Mouse (Mus musculus): ENCODE measurements around the gene Kcnq2. TPM values are rescaled to one million over a fixed set of nuclear protein-coding genes. Genes with fewer than 3 reads are reported as not detected.
A peak's percentile ranks its signal among the peaks of the same experiment; 100 is the strongest.

Gene Kcnq2
- polyA plus RNA-seq, 1 experiment from 2014 or later: 3.8 TPM

- Histone ChIP-seq H3K9me3 (no peaks in the 10 kb centered on the region), H3K27me3 (ENCODE audit: poor library complexity, severe bottlenecking) (no peaks in the 10 kb centered on the region), H3K27ac (peak overlapping the region; percentile 62; the same call in 1 of the 2 replicates), H3K36me3 (replicated peaks) (no peaks in the 10 kb centered on the region), H3K4me1 (peaks cover 30% of the 10 kb centered on the region), H3K4me3 (no peak overlapping the region)
- WGBS: 37% methylated on average over 10 of the region's 10 CpGs
- DNase-seq (ENCODE audit: extremely low spot score, low spot score): no peak
These were observed 15.1 kb downstream of the Kcnq2 start for GRCm38 (mm10) chr2:181119952-181120351.

- 84% methylated on average over 5 of the region's 5 CpGs for WGBS
- DNase-seq (ENCODE audit: extremely low spot score, low spot score): no peak
- Histone ChIP-seq H3K4me1 (peaks cover 46% of the 10 kb centered on the region), H3K27ac (no peak overlapping the region), H3K36me3 (replicated peaks) (no peaks in the 10 kb centered on the region), H3K9me3 (no peaks in the 10 kb centered on the region), H3K27me3 (ENCODE audit: poor library complexity, severe bottlenecking) (no peaks in the 10 kb centered on the region), H3K4me3 (no peak overlapping the region)
These were observed 18.7 kb downstream of the Kcnq2 start for GRCm38 (mm10) chr2:181116436-181116835.

- 81% methylated on average over 3 of the region's 3 CpGs for whole genome bisulfite sequencing
- Histone ChIP-seq H3K4me1 (peaks cover 39% of the 10 kb centered on the region), H3K36me3 (replicated peaks) (no peaks in the 10 kb centered on the region), H3K27ac (no peak overlapping the region), H3K4me3 (no peak overlapping the region), H3K27me3 (ENCODE audit: poor library complexity, severe bottlenecking) (no peaks in the 10 kb centered on the region), H3K9me3 (no peaks in the 10 kb centered on the region)
- no peak for DNase-seq (ENCODE audit: extremely low spot score, low spot score)
These were observed 19.7 kb downstream of the Kcnq2 start for GRCm38 (mm10) chr2:181115367-181115766.

DNA sequence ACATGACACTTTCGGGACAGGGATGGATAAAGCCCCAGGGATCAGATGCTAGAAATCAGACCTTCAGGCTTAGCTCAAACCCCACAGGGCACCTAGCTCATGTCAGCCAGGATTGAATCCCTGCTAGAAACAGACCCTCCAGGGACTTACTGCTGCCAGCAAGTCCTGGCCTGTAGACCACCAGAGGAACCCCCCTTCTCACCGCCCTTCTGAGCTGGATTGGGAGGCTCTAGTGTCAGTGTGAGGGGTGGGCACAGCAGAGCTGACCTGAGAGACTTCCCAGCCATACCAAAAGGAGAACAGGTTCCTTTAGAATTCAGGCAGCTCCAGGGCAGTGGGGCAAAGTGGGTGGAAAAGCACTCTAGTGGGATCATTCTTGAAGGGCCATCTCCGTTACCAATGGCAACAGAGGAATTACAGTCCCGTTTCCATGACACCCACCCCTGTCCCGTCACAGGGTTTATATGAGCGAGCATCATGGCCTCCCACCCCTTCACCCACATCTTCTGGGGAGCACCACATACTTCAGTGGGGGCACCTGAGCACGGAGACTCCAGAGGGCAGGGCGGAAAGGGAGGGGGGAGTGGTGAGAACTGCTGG, 21.2 kb downstream of the Kcnq2 start:
- 76% methylated on average over 8 of the region's 8 CpGs for WGBS
- Histone ChIP-seq H3K27ac (no peak overlapping the region; the same call in 1 of the 2 replicates), H3K27me3 (ENCODE audit: poor library complexity, severe bottlenecking) (no peaks in the 10 kb centered on the region), H3K36me3 (replicated peaks) (no peaks in the 10 kb centered on the region), H3K4me1 (peaks cover 24% of the 10 kb centered on the region), H3K4me3 (no peak overlapping the region), H3K9me3 (no peaks in the 10 kb centered on the region)
- DNase-seq (ENCODE audit: extremely low spot score, low spot score): no peak

- Histone ChIP-seq H3K4me3 (no peak overlapping the region), H3K4me1 (peaks cover 20% of the 10 kb centered on the region)
- WGBS: 93% methylated on average over 1 of the region's 1 CpGs
These were observed 23.4 kb downstream of the Kcnq2 start for GRCm38 (mm10) chr2:181111665-181112064.

DNA sequence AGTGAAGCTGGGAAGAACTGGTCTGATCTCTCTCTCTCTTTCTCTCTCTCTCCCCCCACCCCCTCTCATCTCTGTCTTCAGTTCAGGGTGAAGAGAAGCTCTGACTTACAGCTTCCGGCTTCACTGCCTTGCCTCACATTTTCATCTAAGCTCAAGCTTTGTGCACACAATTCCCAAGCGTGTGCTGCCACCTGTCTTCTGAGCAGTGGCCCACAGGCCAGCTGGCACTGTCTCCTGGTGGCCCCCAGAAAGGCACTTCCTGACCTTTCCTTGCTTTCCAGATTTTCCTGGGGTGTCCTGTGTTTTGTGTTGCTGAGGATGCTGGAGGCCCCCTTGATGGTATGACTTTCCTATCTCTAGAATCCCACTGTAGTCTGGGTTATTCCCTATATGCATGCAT, 31.0 kb downstream of the Kcnq2 start:
- 82% methylated on average over 2 of the region's 2 CpGs for WGBS
- H3K4me1 ChIP-seq: peaks cover 14% of the 10 kb centered on the region
- H3K4me3 ChIP-seq: no peak overlapping the region
- H3K36me3 ChIP-seq (replicated peaks): no peaks in the 10 kb centered on the region
- no peaks in the 10 kb centered on the region for H3K9me3 ChIP-seq
- H3K27me3 ChIP-seq (ENCODE audit: poor library complexity, severe bottlenecking): no peaks in the 10 kb centered on the region
- no peak for DNase-seq (ENCODE audit: extremely low spot score, low spot score)
- H3K27ac ChIP-seq: no peak overlapping the region

More at GRCm38 (mm10) chr2:181111665-181112064, 23.4 kb downstream of the Kcnq2 start:
- DNase-seq (ENCODE audit: extremely low spot score, low spot score): no peak
- H3K27ac ChIP-seq: no peak overlapping the region
- H3K9me3 ChIP-seq: no peaks in the 10 kb centered on the region
- no peaks in the 10 kb centered on the region for H3K36me3 ChIP-seq (replicated peaks)
- H3K27me3 ChIP-seq (ENCODE audit: poor library complexity, severe bottlenecking): no peaks in the 10 kb centered on the region

DNA sequence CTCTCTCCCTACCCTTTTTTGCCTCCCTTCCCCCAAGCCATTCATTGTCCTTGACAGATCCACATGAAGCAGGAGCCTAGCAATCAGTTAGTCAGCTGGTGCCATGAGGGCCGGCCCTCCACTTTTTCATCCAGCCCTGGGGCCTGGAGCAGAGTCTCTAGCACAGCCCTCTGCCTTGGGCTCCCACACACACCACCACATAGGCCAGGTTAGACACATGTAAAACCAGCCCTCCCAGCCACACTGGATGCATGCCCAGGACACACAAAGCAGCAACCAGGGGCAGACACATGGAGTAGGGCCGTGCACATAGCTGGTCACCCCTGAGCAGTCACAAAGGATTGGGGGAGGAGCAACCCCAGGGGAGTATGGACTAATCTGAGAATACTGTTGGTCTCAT, 32.9 kb downstream of the Kcnq2 start:
- no peak for DNase-seq (ENCODE audit: extremely low spot score, low spot score)
- H3K27ac ChIP-seq: peak overlapping the region; percentile 79
- WGBS: 23% methylated on average over 2 of the region's 2 CpGs
- no peaks in the 10 kb centered on the region for H3K27me3 ChIP-seq (ENCODE audit: poor library complexity, severe bottlenecking)
- H3K36me3 ChIP-seq (replicated peaks): no peaks in the 10 kb centered on the region
- H3K9me3 ChIP-seq: no peaks in the 10 kb centered on the region
- H3K4me1 ChIP-seq: peaks cover 14% of the 10 kb centered on the region
- no peak overlapping the region for H3K4me3 ChIP-seq

DNA sequence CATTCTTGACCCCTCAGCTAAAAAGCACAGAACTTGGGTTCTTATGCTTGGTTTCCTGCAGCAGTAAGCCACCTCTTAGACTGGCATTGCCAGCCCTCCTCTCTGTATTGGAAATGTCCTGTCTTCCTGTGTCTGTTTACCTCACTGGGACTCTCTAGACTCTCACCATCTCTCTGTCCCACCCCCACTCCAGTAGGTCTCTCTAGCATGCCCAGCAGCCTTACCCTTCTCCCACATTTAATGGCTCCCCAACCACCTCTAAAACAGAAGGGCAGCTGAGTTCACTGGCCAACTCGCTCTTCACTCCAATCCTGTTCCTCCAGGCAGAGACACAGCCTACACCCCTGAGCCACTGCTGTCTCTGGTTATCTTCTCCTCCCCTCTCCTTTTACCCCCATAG, 33.5 kb downstream of the Kcnq2 start:
- Histone ChIP-seq H3K27ac (peak overlapping the region; percentile 79), H3K4me3 (no peak overlapping the region)

GRCm38 (mm10) chr2:181100087-181100486, 35.0 kb downstream of the Kcnq2 start:
- Histone ChIP-seq H3K9me3 (no peaks in the 10 kb centered on the region), H3K4me1 (peaks cover 14% of the 10 kb centered on the region), H3K27ac (no peak overlapping the region), H3K27me3 (ENCODE audit: poor library complexity, severe bottlenecking) (no peaks in the 10 kb centered on the region), H3K4me3 (no peak overlapping the region), H3K36me3 (replicated peaks) (no peaks in the 10 kb centered on the region)
- DNase-seq (ENCODE audit: extremely low spot score, low spot score): no peak
- WGBS: 84% methylated on average over 2 of the region's 2 CpGs

More for the DNA sequence above, 33.5 kb downstream of the Kcnq2 start:
- Histone ChIP-seq H3K27me3 (ENCODE audit: poor library complexity, severe bottlenecking) (no peaks in the 10 kb centered on the region), H3K4me1 (peaks cover 14% of the 10 kb centered on the region), H3K36me3 (replicated peaks) (no peaks in the 10 kb centered on the region), H3K9me3 (no peaks in the 10 kb centered on the region)
- WGBS: 79% methylated on average over 1 of the region's 1 CpGs
- DNase-seq (ENCODE audit: extremely low spot score, low spot score): no peak

- no peaks in the 10 kb centered on the region for H3K27me3 ChIP-seq (ENCODE audit: poor library complexity, severe bottlenecking)
- WGBS: 85% methylated on average over 3 of the region's 3 CpGs
- H3K27ac ChIP-seq: no peak overlapping the region
- DNase-seq (ENCODE audit: extremely low spot score, low spot score): no peak
- no peaks in the 10 kb centered on the region; the same call in 1 of the 2 replicates for H3K4me1 ChIP-seq
- no peaks in the 10 kb centered on the region for H3K36me3 ChIP-seq (replicated peaks)
- no peaks in the 10 kb centered on the region for H3K9me3 ChIP-seq
- no peak overlapping the region for H3K4me3 ChIP-seq
These were observed 45.0 kb downstream of the Kcnq2 start for GRCm38 (mm10) chr2:181090123-181090522.

DNA sequence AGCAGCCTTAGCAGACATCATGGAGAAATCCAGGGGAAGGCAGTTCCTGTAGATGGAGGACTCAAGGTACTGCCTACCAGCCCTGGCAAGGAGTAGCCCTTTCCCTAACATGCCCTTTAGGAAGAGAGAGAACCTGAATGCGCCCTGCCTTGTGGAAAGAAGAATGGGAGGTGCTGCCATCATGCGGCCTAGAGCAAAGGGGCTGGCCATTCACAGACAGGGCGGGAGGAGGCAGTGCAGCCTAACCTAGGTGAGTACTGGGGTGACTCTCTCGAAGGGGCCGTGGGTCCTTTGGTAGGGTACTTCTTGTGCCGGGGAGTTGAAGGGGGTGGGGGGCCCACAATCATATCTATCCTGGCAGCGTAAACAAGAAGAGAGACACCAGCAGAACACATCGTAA, 50.1 kb downstream of the Kcnq2 start:
- 70% methylated on average over 8 of the region's 8 CpGs for WGBS
- DNase-seq (ENCODE audit: extremely low spot score, low spot score): no peak
- no peak overlapping the region for H3K27ac ChIP-seq

DNA sequence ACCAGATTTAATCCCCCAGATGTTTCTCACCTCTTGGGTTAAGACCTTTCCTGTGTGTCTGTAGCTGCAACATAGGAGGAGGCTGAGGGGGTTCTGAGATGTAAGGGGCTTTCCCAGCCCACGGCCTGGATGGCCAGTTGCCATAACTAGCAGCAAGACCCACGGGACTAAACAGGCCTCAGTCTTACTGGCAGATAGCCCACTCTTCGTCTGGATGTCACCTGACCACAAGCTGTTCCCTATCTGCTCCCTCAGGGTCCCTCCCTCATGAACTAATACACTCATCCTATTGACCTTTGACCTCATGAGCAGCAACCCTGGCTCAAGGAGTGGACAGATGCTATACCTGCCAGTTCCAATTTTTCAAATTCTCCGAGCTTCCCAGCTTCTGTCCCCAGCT, 51.2 kb downstream of the Kcnq2 start:
- Histone ChIP-seq H3K4me3 (no peak overlapping the region), H3K27me3 (ENCODE audit: poor library complexity, severe bottlenecking) (no peaks in the 10 kb centered on the region), H3K9me3 (no peaks in the 10 kb centered on the region), H3K36me3 (replicated peaks) (no peaks in the 10 kb centered on the region), H3K4me1 (no peaks in the 10 kb centered on the region; the same call in 1 of the 2 replicates), H3K27ac (no peak overlapping the region)
- 77% methylated on average over 4 of the region's 4 CpGs for WGBS
- no peak for DNase-seq (ENCODE audit: extremely low spot score, low spot score)

More for the DNA sequence above, 50.1 kb downstream of the Kcnq2 start:
- H3K27me3 ChIP-seq (ENCODE audit: poor library complexity, severe bottlenecking): no peaks in the 10 kb centered on the region
- no peaks in the 10 kb centered on the region; the same call in 1 of the 2 replicates for H3K4me1 ChIP-seq
- H3K4me3 ChIP-seq: no peak overlapping the region
- H3K9me3 ChIP-seq: no peaks in the 10 kb centered on the region
- H3K36me3 ChIP-seq (replicated peaks): no peaks in the 10 kb centered on the region

DNA sequence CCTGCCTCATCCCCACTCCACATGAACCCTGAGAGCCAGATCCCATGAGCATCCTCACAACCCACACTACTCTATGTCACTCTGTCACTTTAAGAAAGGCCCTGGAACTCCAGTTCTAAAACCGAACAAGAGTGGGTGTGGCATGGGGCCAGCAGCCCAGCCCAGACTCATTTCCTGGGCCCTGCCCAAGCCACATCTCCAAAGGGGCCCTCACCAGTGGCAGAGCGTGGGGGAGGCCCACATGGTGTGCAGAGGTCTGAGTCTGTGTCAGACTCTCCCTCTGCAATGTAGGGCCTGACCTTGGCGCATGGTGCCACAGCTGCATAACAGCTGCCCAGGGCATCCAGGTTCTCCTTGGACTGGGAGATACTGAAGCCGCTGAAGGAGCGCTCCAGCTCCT, 54.2 kb downstream of the Kcnq2 start:
- Histone ChIP-seq H3K4me1 (peaks cover 3% of the 10 kb centered on the region; the same call in 1 of the 2 replicates), H3K36me3 (replicated peaks) (no peaks in the 10 kb centered on the region), H3K9me3 (no peaks in the 10 kb centered on the region), H3K27me3 (ENCODE audit: poor library complexity, severe bottlenecking) (no peaks in the 10 kb centered on the region), H3K27ac (0 out of 2 replicates have a peak overlapping the region, but pooled peaks have one; percentile 11), H3K4me3 (no peak overlapping the region)
- no peak for DNase-seq (ENCODE audit: extremely low spot score, low spot score)
- WGBS: 80% methylated on average over 5 of the region's 5 CpGs

Data from forebrain, embryonic 10.5 days (tissue).